Mouse (Mus musculus) limb, embryonic 13.5 days (tissue): ENCODE measurements at regions not wholly inside any gene's neighbourhood (a gene's known extent, or its start where the extent isn't known, plus 50 kb on each side); places are given as distances from the start of the nearest gene placed in this dataset.
A peak's percentile ranks its signal among the peaks of the same experiment; 100 is the strongest.

Experiments
- ATAC-seq: fragments of 200-750 bp; cut with Nextera tagmentation; 2 replicates; pipeline ENCODE4 v1.8.0; 2017; ENCODE audit warnings: low read depth, moderate number of reproducible peaks, moderate TSS enrichment; ENCODE audit not compliant: low FRiP score
- H3K27ac ChIP-seq: fragments of 300-500 bp; sonication (generic); 2 replicates; pipeline ENCODE4 v1.5.1; 2015; ENCODE audit warnings: inconsistent platforms, mild to moderate bottlenecking, moderate library complexity
- H3K27me3 ChIP-seq: fragments of 300-500 bp; sonication (generic); 2 replicates; pipeline ENCODE4 v1.6.1; 2015; ENCODE audit warnings: mild to moderate bottlenecking, inconsistent platforms
- H3K36me3 ChIP-seq: fragments of 300-500 bp; sonication (generic); 2 replicates; pipeline ENCODE4 v1.6.1; 2015; ENCODE audit warnings: inconsistent platforms, mild to moderate bottlenecking, moderate library complexity
- H3K4me1 ChIP-seq: fragments of 300-500 bp; sonication (generic); 2 replicates; pipeline ENCODE4 v1.6.1; 2015; ENCODE audit warnings: inconsistent platforms
- H3K4me2 ChIP-seq: fragments of 300-500 bp; sonication (generic); replicated peaks from 2 replicates; pipeline ENCODE4 v1.6.1; 2015; ENCODE audit warnings: inconsistent platforms, mild to moderate bottlenecking, moderate library complexity
- H3K4me3 ChIP-seq: fragments of 300-500 bp; sonication (generic); 2 replicates; pipeline ENCODE4 v1.5.1; 2015; ENCODE audit warnings: moderate library complexity, mild to moderate bottlenecking, inconsistent platforms
- H3K9ac ChIP-seq: fragments of 300-500 bp; sonication (generic); 2 replicates; pipeline ENCODE4 v1.6.1; 2015; ENCODE audit warnings: mild to moderate bottlenecking, inconsistent platforms
- H3K9me3 ChIP-seq: fragments of 300-500 bp; sonication (generic); 2 replicates; pipeline ENCODE4 v1.6.1; 2016; ENCODE audit warnings: inconsistent platforms
- WGBS: fragments of 180-500 bp; shearing (Covaris S2); methylation state at CpG from one replicate; pipeline ENCODE4 v1.1.7; 2015; 5-methylcytosine and 5-hydroxymethylcytosine counted together

DNA sequence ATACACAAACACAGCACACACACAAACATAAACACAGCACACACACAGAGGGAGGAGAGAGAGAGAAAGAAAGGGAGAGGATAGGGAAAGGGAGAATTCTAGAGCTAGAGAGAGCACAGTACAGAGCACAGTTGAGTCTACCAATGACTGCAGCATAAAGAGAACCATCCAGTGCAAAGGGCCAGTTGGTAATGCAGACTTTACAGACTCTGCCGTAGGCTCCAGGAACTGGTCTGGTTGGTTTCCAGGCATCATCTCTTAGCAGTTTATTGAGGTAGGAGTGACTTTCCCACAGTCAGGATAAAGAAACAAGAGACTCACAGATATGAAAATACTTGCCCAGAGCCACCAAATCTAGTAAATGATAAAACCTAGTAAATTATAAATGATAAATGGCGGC is 208.5 kb downstream of the Tgfb2 start:
- H3K4me1 ChIP-seq = peaks cover 26% of the 10 kb centered on the region
- H3K9me3 ChIP-seq = no peaks in the 10 kb centered on the region
- 75% methylated on average over 2 of the region's 2 CpGs for WGBS
- H3K27ac ChIP-seq = no peak overlapping the region
- no peaks in the 10 kb centered on the region for H3K27me3 ChIP-seq
- no peak overlapping the region for H3K4me2 ChIP-seq
- no peak overlapping the region for H3K4me3 ChIP-seq
- H3K36me3 ChIP-seq = no peaks in the 10 kb centered on the region
- no peak for ATAC-seq
- no peak overlapping the region for H3K9ac ChIP-seq

DNA sequence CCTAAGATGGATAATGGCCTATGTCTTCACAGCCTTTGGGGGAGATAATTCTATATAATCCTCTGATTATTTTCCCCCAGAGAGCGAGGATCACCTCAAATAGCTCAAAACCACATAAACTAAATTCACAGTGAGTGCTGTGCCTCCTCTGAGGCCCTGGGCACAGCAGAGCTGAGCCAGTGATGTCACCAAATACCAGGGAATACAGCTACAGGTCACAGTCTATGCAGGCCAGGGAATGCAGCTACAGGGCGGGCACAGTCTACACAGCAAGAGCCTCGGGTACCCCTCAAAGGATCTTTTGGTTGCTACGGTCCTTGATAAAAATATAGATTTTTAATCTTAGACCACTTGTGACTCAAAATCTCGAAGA is 211.4 kb downstream of the Tgfb2 start:
- WGBS = 82% methylated on average over 5 of the region's 5 CpGs
- no peaks in the 10 kb centered on the region for H3K9me3 ChIP-seq
- no peak overlapping the region for H3K9ac ChIP-seq
- H3K4me1 ChIP-seq = peaks cover 20% of the 10 kb centered on the region
- no peak overlapping the region for H3K4me3 ChIP-seq
- H3K27ac ChIP-seq = no peak overlapping the region
- no peak overlapping the region for H3K4me2 ChIP-seq
- ATAC-seq = peak; percentile 54; the same call in 1 of the 2 replicates
- no peaks in the 10 kb centered on the region for H3K36me3 ChIP-seq
- H3K27me3 ChIP-seq = no peaks in the 10 kb centered on the region

DNA sequence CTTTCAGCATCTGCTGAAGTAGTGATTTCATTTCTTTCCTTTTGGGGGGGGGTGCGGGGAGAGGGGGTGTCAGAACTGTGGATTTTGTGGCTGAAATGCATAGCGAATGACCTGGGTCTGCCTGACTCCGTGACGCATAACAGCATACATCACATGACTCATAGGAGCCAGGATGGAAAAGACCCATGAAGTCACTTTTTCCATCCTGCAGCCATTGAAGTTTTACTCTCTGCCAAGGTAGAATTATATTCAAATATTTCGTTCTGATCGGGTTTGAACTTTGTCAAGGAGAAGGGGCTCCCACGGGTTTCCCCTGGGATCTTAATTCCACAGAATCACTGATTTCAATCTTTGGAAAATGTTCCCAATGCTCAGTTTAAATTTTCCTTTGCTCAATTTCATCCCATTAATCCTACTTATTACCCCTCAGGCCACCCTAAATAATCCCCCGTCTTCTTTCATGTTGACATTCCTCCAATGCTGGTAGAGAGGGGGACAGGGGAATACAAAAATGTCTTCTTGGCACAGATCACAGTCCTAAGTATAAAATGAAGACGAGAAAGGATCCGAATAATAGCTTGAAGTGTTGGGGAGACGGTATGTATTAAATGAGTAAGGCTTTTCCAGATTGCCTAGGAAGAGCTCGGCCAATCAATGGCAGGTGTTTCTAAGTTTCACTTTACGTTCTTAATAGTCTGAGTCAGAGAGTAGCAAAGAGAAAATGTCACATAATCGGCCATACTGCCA is 212.0 kb downstream of the Tgfb2 start:
- H3K27me3 ChIP-seq = no peaks in the 10 kb centered on the region
- no peaks in the 10 kb centered on the region for H3K9me3 ChIP-seq
- no peak overlapping the region for H3K4me2 ChIP-seq
- 60% methylated on average over 14 of the region's 14 CpGs for WGBS
- H3K4me1 ChIP-seq = peaks cover 20% of the 10 kb centered on the region
- peak; percentile 72; the same call in 1 of the 2 replicates for ATAC-seq
- H3K4me3 ChIP-seq = no peak overlapping the region
- no peak overlapping the region for H3K9ac ChIP-seq
- no peak overlapping the region for H3K27ac ChIP-seq
- no peaks in the 10 kb centered on the region for H3K36me3 ChIP-seq

DNA sequence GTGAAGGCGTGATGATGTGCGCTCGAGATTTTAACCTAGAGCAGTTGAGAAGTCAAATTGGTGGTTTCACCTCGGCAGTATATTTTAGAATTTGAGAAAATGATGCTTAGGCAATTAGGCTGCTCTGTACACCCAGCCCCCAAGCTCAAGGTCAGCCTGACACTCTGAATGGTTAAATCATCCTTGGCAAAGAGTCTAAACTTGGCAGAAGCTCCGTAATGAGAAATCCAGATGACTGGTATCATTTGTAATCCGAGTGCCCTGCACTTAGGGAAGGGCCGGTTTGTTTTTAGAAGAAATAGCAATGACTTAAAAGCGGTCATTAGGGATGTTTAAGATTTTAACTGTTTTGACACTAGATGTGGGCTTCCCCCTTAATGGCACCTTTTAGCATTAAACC is 223.6 kb downstream of the Tgfb2 start:
- peaks cover 24% of the 10 kb centered on the region for H3K4me1 ChIP-seq
- H3K27me3 ChIP-seq = no peaks in the 10 kb centered on the region
- no peak for ATAC-seq
- no peak overlapping the region for H3K4me3 ChIP-seq
- WGBS = 35% methylated on average over 8 of the region's 8 CpGs
- H3K9me3 ChIP-seq = no peaks in the 10 kb centered on the region
- H3K27ac ChIP-seq = peak overlapping the region; percentile 33; the same call in 1 of the 2 replicates
- H3K9ac ChIP-seq = no peak overlapping the region
- H3K4me2 ChIP-seq = no peak overlapping the region
- no peaks in the 10 kb centered on the region for H3K36me3 ChIP-seq

DNA sequence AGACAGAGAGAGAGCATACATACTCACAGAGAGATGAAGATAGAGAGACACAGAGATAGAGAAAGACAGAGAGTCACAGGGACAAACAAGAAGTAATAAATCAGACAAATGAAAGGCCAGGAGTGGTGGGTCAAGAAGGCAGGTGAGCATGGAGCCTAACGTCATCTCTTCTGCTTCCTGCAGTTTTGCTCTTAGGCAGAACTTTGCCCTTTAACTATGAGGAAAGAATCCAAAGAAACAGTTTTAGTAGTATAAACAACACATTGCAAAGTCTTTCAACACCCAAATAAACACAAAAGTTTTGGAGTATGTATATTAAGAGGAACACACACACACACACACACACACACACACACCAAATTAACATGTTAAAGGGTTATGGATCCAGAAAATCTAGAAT is 225.8 kb downstream of the Tgfb2 start:
- Histone ChIP-seq H3K27ac (no peak overlapping the region), H3K4me2 (no peak overlapping the region), H3K4me1 (peaks cover 15% of the 10 kb centered on the region), H3K4me3 (no peak overlapping the region), H3K36me3 (no peaks in the 10 kb centered on the region), H3K27me3 (no peaks in the 10 kb centered on the region), H3K9me3 (no peaks in the 10 kb centered on the region), H3K9ac (no peak overlapping the region)
- ATAC-seq = no peak
- WGBS = 57% methylated on average over 1 of the region's 1 CpGs

DNA sequence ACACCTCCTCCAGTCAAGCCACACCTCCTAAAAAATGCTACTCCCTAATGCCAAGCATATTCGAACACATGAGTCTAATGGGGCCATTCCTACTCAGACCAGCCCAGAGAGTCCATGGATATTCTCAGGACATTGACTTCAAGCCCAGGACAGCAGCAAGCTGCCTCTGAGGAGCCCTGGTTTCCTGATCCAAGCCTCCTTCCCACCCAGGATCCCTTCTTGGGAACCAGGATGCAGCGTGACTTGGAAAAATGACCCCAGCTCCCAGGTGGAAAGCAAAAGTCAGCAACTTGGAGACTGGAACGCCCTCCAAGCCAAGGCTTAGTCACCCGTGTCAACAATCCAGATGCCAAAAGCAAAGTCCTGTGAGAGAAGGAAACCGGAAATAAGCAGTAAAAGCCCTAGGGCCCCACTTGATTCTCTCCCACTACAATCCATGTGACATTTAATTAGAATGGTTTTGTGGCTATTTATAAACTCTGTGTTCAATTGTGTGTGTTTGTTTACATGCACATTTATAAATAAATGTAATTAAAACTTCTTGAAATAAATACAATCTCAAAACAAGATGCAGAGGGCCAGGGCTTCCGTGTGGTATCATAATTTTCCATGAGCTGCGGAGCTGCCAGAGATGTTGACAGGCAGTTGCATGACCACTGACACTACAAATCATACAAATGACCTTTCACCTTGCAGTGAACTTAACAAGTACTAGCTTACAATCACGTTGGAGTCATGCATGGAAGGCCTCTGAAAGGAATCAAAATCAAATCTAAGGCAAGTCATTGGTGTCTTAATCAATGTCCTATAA is 227.2 kb downstream of the Tgfb2 start:
- no peak overlapping the region for H3K27ac ChIP-seq
- no peaks in the 10 kb centered on the region for H3K9me3 ChIP-seq
- no peak overlapping the region for H3K9ac ChIP-seq
- H3K4me3 ChIP-seq = no peak overlapping the region
- no peaks in the 10 kb centered on the region for H3K27me3 ChIP-seq
- H3K4me2 ChIP-seq = no peak overlapping the region
- peaks cover 15% of the 10 kb centered on the region for H3K4me1 ChIP-seq
- 58% methylated on average over 8 of the region's 8 CpGs for WGBS
- no peak for ATAC-seq
- H3K36me3 ChIP-seq = no peaks in the 10 kb centered on the region

DNA sequence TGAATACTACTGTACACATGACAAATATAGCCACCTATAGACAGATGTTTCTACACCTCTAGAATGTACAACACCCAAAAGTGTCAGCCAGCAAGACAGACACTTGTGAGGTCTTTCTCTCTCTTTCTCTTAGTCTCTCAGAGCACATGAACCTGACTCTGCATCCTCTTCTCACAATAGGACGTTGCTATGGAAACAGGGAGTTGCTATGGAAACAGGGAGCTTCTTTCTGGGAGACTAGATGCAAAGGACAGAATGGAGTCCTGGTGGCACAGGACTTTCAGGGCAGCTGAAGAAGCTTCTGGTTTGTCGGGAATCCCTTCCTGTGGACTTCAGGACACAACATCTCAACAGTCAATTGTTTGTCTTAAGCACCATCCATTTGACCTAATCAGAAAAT is 230.9 kb downstream of the Tgfb2 start:
- Histone ChIP-seq H3K27me3 (no peaks in the 10 kb centered on the region), H3K36me3 (no peaks in the 10 kb centered on the region), H3K4me2 (no peak overlapping the region), H3K9ac (no peak overlapping the region), H3K4me3 (no peak overlapping the region), H3K27ac (no peak overlapping the region), H3K9me3 (no peaks in the 10 kb centered on the region), H3K4me1 (peaks cover 12% of the 10 kb centered on the region)
- 53% methylated on average over 2 of the region's 2 CpGs for WGBS
- no peak for ATAC-seq

DNA sequence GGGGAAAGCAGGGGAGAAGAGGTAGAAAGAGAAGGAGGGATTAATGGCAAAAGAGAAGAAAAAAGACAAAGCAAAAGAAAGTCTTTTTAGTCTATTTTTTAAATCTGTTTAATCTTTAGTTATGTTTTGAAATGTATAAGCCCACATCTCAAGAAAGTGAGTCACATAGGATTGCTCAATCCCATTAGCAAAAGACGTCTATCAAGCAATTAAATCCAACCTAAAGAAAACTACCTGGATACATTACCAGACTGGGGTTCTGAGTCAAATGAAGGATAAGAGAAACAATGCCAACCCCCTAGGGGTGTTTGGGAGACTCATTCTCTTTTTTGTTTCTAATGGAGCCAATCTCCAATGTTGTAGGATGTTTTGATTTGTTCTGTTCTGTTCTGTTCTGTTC is 231.4 kb downstream of the Tgfb2 start:
- no peak overlapping the region for H3K9ac ChIP-seq
- no peak overlapping the region for H3K4me3 ChIP-seq
- no peaks in the 10 kb centered on the region for H3K27me3 ChIP-seq
- peaks cover 12% of the 10 kb centered on the region for H3K4me1 ChIP-seq
- no peak overlapping the region for H3K4me2 ChIP-seq
- H3K36me3 ChIP-seq = no peaks in the 10 kb centered on the region
- 70% methylated on average over 1 of the region's 1 CpGs for WGBS
- ATAC-seq = no peak
- no peak overlapping the region for H3K27ac ChIP-seq
- no peaks in the 10 kb centered on the region for H3K9me3 ChIP-seq

DNA sequence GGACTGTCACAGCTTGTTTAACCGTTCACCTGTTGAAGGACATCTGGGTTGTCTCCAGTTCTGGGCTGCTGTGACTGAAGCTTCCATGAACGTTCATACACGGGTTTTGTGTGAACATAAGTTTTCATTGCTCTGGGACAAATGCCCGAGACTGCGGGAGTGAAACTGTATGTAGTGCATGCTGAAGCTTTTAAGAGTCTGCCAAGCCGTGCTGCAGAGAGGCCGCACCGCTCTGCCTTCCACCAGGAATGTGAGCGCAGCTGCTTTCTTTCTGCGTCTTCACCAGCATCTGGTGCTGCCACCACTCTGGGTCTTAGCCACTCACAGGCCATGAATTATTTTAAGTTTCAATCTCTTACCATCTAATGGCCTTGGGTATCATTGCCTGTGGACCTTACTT is 232.8 kb downstream of the Tgfb2 start:
- H3K4me2 ChIP-seq = no peak overlapping the region
- peak; percentile 82 for ATAC-seq
- no peak overlapping the region for H3K27ac ChIP-seq
- 61% methylated on average over 10 of the region's 10 CpGs for WGBS
- no peaks in the 10 kb centered on the region for H3K27me3 ChIP-seq
- H3K9ac ChIP-seq = no peak overlapping the region
- no peaks in the 10 kb centered on the region for H3K36me3 ChIP-seq
- H3K9me3 ChIP-seq = no peaks in the 10 kb centered on the region
- H3K4me1 ChIP-seq = peaks cover 8% of the 10 kb centered on the region; the same call in 1 of the 2 replicates
- no peak overlapping the region for H3K4me3 ChIP-seq

DNA sequence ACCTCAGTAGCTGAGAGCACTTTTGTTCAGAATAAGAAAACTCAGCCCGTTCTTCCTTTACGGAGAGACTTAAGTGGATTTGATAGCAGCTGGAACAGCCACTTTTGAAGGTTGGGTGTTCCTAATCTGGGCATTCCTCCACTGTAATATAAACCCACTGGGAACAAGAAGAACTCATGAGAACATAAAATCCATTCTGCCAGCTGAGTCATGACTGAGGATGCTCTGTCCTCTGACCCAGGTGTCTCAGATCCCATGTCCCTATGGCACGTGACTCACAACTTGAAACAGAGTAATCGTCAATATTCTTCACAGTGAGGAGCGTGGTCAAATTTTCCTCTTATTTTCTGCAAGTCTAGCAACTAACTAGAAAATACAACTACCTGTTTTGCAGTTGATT is 240.3 kb downstream of the Tgfb2 start:
- Histone ChIP-seq H3K4me3 (no peak overlapping the region), H3K36me3 (no peaks in the 10 kb centered on the region), H3K9ac (no peak overlapping the region), H3K4me2 (no peak overlapping the region), H3K27me3 (no peaks in the 10 kb centered on the region), H3K4me1 (no peaks in the 10 kb centered on the region), H3K27ac (no peak overlapping the region), H3K9me3 (0 out of 2 replicates have a peak, but pooled peaks cover 4% of the 10 kb centered on the region)
- WGBS = 84% methylated on average over 5 of the region's 5 CpGs
- ATAC-seq = no peak

DNA sequence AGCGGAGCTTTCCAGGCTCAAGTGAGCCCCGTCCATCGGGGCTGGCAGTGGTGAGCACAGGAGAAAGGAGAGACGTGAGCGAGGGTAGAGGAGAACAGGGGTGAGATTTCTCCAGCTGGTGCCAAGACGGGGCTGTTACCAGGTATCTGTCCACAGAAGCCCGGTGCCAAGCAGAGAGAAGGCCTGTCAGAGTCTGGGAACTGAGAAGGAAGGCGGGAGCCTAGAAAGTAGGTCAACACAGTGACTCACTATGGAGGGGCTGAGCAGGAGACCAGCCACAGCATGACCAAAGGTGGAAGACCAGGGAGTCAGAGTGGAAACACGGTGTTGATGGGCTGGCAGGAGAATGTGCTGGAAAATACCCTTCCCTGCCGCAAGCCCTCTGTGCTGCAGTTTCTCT is 245.0 kb downstream of the Tgfb2 start:
- 0 out of 2 replicates have a peak, but pooled peaks have one; percentile 18 for ATAC-seq
- Histone ChIP-seq H3K9ac (no peak overlapping the region), H3K27me3 (no peaks in the 10 kb centered on the region), H3K36me3 (no peaks in the 10 kb centered on the region), H3K4me2 (no peak overlapping the region), H3K4me3 (no peak overlapping the region), H3K9me3 (no peaks in the 10 kb centered on the region), H3K4me1 (0 out of 2 replicates have a peak, but pooled peaks cover 5% of the 10 kb centered on the region), H3K27ac (no peak overlapping the region)
- 79% methylated on average over 10 of the region's 10 CpGs for WGBS

DNA sequence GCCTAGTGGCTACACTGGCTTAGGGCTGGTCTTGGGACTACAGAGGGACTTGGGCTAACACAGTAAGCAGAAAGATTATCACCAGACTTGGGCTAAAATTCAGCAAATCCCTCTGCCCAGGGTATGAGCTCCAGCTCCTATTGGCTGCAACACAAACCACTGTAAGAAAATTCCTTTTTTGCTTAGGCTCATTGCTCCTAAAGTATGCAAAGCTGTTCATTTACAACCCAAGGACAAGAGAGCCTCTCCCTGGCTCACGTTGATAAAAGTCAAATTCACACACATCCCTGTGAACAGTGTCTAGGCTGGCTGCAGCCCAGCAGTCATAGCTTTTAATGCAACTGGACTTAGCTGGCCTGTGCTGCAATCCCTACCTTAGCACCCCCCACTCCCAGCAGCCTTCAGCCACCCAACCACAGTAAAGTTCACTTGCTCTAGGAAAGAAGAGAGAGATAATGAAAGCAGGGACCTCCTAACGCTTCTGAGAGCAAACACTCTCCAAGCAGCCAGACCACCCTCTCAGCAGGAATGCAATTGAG is 247.6 kb downstream of the Tgfb2 start:
- Histone ChIP-seq H3K9me3 (no peaks in the 10 kb centered on the region), H3K4me3 (no peak overlapping the region), H3K36me3 (no peaks in the 10 kb centered on the region), H3K9ac (no peak overlapping the region), H3K4me2 (no peak overlapping the region), H3K4me1 (0 out of 2 replicates have a peak, but pooled peaks cover 5% of the 10 kb centered on the region), H3K27me3 (no peaks in the 10 kb centered on the region), H3K27ac (no peak overlapping the region)
- peak; percentile 75 for ATAC-seq
- 19% methylated on average over 2 of the region's 2 CpGs for WGBS
